Mouse (Mus musculus): Measurements from ENCODE around the gene Gng7. TPM values are rescaled to one million over a fixed set of nuclear protein-coding genes. Genes with fewer than 3 reads are reported as not detected.

Gng7 gene
- polyA plus RNA-seq, 1 experiment from 2014 or later: 1.2 TPM

- peaks cover 11% of the 10 kb centered on the region for H3K4me1 ChIP-seq (replicated peaks; ENCODE audit: control insufficient read depth, insufficient read depth, low read length)
- no peak for TF ChIP-seq CTCF (IDR thresholded peaks at IDR 0.05; ENCODE audit: low read depth)
- H3K9me3 ChIP-seq (ENCODE audit: control insufficient read depth): no peaks in the 10 kb centered on the region
- H3K27me3 ChIP-seq (replicated peaks; ENCODE audit: control insufficient read depth, insufficient read depth, low read length): no peaks in the 10 kb centered on the region
- H3K4me2 ChIP-seq (replicated peaks; ENCODE audit: low read depth): peak overlapping the region; percentile 35; the same call in 1 of the 2 replicates
- no peak overlapping the region for H3K9ac ChIP-seq (ENCODE audit: low read depth, low read length)
- peak overlapping the region; percentile 28; the same call in 1 of the 2 replicates for H3K27ac ChIP-seq (ENCODE audit: low read depth, low read length)
- WGBS: 85% methylated on average over 19 of the region's 19 CpGs
- no peak for ATAC-seq
- no peak overlapping the region for H3K4me3 ChIP-seq (ENCODE audit: low read depth, low read length)
- peaks cover 36% of the 10 kb centered on the region for H3K36me3 ChIP-seq (ENCODE audit: control insufficient read depth, insufficient read depth)
Measured at GRCm38 (mm10) chr10:80901409-80902272, 113.1 kb downstream of the Gng7 start.

- Histone ChIP-seq H3K9ac (ENCODE audit: low read depth, low read length) (peak within 1 kb of the TSS; percentile 65), H3K36me3 (ENCODE audit: control insufficient read depth, insufficient read depth) (peaks cover 30% of the 10 kb centered on the region), H3K4me3 (ENCODE audit: low read depth, low read length) (peak within 1 kb of the TSS; percentile 78), H3K4me1 (replicated peaks; ENCODE audit: control insufficient read depth, insufficient read depth, low read length) (peaks cover 11% of the 10 kb centered on the region), H3K9me3 (ENCODE audit: control insufficient read depth) (no peaks in the 10 kb centered on the region), H3K4me2 (replicated peaks; ENCODE audit: low read depth) (peak within 1 kb of the TSS; percentile 87), H3K27ac (ENCODE audit: low read depth, low read length) (peak within 1 kb of the TSS; percentile 55), H3K27me3 (replicated peaks; ENCODE audit: control insufficient read depth, insufficient read depth, low read length) (no peaks in the 10 kb centered on the region)
- TF ChIP-seq CTCF (IDR thresholded peaks at IDR 0.05; ENCODE audit: low read depth): no peak
- ATAC-seq: peak; percentile 96
- under 1% methylated on average over 72 of the region's 72 CpGs for WGBS
Measured at GRCm38 (mm10) chr10:80900318-80901247, 114.2 kb downstream of the Gng7 start, which contains the start of gene Timm13. Gene Timm13 (minus strand): TSS chr10:80900969.

- peak overlapping the region; percentile 8; the same call in 1 of the 2 replicates for H3K27ac ChIP-seq (ENCODE audit: low read depth, low read length)
- no peaks in the 10 kb centered on the region for H3K9me3 ChIP-seq (ENCODE audit: control insufficient read depth)
- H3K4me2 ChIP-seq (replicated peaks; ENCODE audit: low read depth): peak overlapping the region; percentile 87
- H3K36me3 ChIP-seq (ENCODE audit: control insufficient read depth, insufficient read depth): peaks cover 25% of the 10 kb centered on the region
- no peak; the same call in 1 of the 2 replicates for ATAC-seq
- no peaks in the 10 kb centered on the region for H3K27me3 ChIP-seq (replicated peaks; ENCODE audit: control insufficient read depth, insufficient read depth, low read length)
- H3K9ac ChIP-seq (ENCODE audit: low read depth, low read length): peak overlapping the region; percentile 65
- peaks cover 11% of the 10 kb centered on the region for H3K4me1 ChIP-seq (replicated peaks; ENCODE audit: control insufficient read depth, insufficient read depth, low read length)
- TF ChIP-seq CTCF (IDR thresholded peaks at IDR 0.05; ENCODE audit: low read depth): no peak
- 10% methylated on average over 25 of the region's 25 CpGs for WGBS
- H3K4me3 ChIP-seq (ENCODE audit: low read depth, low read length): peak overlapping the region; percentile 78
Measured at GRCm38 (mm10) chr10:80899591-80900317, 115.0 kb downstream of the Gng7 start.

- Histone ChIP-seq H3K9ac (ENCODE audit: low read depth, low read length) (no peak overlapping the region), H3K4me2 (replicated peaks; ENCODE audit: low read depth) (peak overlapping the region; percentile 87), H3K27ac (ENCODE audit: low read depth, low read length) (0 out of 2 replicates have a peak overlapping the region, but pooled peaks have one; percentile 8), H3K4me1 (replicated peaks; ENCODE audit: control insufficient read depth, insufficient read depth, low read length) (peaks cover 11% of the 10 kb centered on the region), H3K4me3 (ENCODE audit: low read depth, low read length) (no peak overlapping the region), H3K9me3 (ENCODE audit: control insufficient read depth) (no peaks in the 10 kb centered on the region), H3K27me3 (replicated peaks; ENCODE audit: control insufficient read depth, insufficient read depth, low read length) (no peaks in the 10 kb centered on the region), H3K36me3 (ENCODE audit: control insufficient read depth, insufficient read depth) (peaks cover 18% of the 10 kb centered on the region)
- ATAC-seq: no peak
- WGBS: 86% methylated on average over 8 of the region's 8 CpGs
- no peak for TF ChIP-seq CTCF (IDR thresholded peaks at IDR 0.05; ENCODE audit: low read depth)
Measured at GRCm38 (mm10) chr10:80899074-80899473, 115.7 kb downstream of the Gng7 start.

Other genes with a start within 250 kb of the Gng7 start
- 35.5 and 39.0 TPM in 2 replicates for gene Sf3a2, start 216.7 kb downstream of the Gng7 start, polyA plus RNA-seq (2015; fragmentation: Nextera tagmentation; extraction: Ambion mirVana)
- 60.9 and 61.8 TPM in 2 replicates for gene Plekhj1, start 216.3 kb downstream of the Gng7 start, polyA plus RNA-seq (2015; fragmentation: Nextera tagmentation; extraction: Ambion mirVana)
- not detected in 2 replicates for gene Amh, start 209.7 kb downstream of the Gng7 start, polyA plus RNA-seq (2015; fragmentation: Nextera tagmentation; extraction: Ambion mirVana)
- 0.35 and 0.42 TPM in 2 replicates for gene Jsrp1, start 201.4 kb downstream of the Gng7 start, polyA plus RNA-seq (2015; fragmentation: Nextera tagmentation; extraction: Ambion mirVana)
- gene Oaz1, start 188.3 kb downstream of the Gng7 start, polyA plus RNA-seq (2015; fragmentation: Nextera tagmentation; extraction: Ambion mirVana): 1,008 and 1,019 TPM in 2 replicates
- 0.04 TPM in 1 of 2 replicates, not detected in the other for gene Lingo3, start 170.9 kb downstream of the Gng7 start, polyA plus RNA-seq (2015; fragmentation: Nextera tagmentation; extraction: Ambion mirVana)
- 129 and 130 TPM in 2 replicates for gene Lsm7, start 159.7 kb downstream of the Gng7 start, polyA plus RNA-seq (2015; fragmentation: Nextera tagmentation; extraction: Ambion mirVana)
- 12.9 and 13.4 TPM in 2 replicates for gene Sppl2b, start 159.7 kb downstream of the Gng7 start, polyA plus RNA-seq (2015; fragmentation: Nextera tagmentation; extraction: Ambion mirVana)
- not detected in 2 replicates for gene Tmprss9, start 143.1 kb downstream of the Gng7 start, polyA plus RNA-seq (2015; fragmentation: Nextera tagmentation; extraction: Ambion mirVana)
- gene Timm13, start 114.0 kb downstream of the Gng7 start, polyA plus RNA-seq (2015; fragmentation: Nextera tagmentation; extraction: Ambion mirVana): 358 and 367 TPM in 2 replicates
- gene Lmnb2, start 96.7 kb downstream of the Gng7 start, polyA plus RNA-seq (2015; fragmentation: Nextera tagmentation; extraction: Ambion mirVana): 12.5 and 12.9 TPM in 2 replicates
- gene Gadd45b, start 84.9 kb downstream of the Gng7 start, polyA plus RNA-seq (2015; fragmentation: Nextera tagmentation; extraction: Ambion mirVana): 19.9 and 20.1 TPM in 2 replicates
- gene Diras1, start 10.7 kb upstream of the Gng7 start, polyA plus RNA-seq (2015; fragmentation: Nextera tagmentation; extraction: Ambion mirVana): 0.43 and 0.91 TPM in 2 replicates
- gene Slc39a3, start 22.5 kb upstream of the Gng7 start, polyA plus RNA-seq (2015; fragmentation: Nextera tagmentation; extraction: Ambion mirVana): 10.5 and 11.1 TPM in 2 replicates
- 119 and 124 TPM in 2 replicates for gene Sgta, start 45.2 kb upstream of the Gng7 start, polyA plus RNA-seq (2015; fragmentation: Nextera tagmentation; extraction: Ambion mirVana)
- 11.6 and 12.0 TPM in 2 replicates for gene Thop1, start 55.1 kb upstream of the Gng7 start, polyA plus RNA-seq (2015; fragmentation: Nextera tagmentation; extraction: Ambion mirVana)
- 385 and 396 TPM in 2 replicates for gene Creb3l3, start 83.9 kb upstream of the Gng7 start, polyA plus RNA-seq (2015; fragmentation: Nextera tagmentation; extraction: Ambion mirVana)
- gene Map2k2, start 91.0 kb upstream of the Gng7 start, polyA plus RNA-seq (2015; fragmentation: Nextera tagmentation; extraction: Ambion mirVana): 258 and 259 TPM in 2 replicates
- 54.1 and 67.6 TPM in 2 replicates for gene Zbtb7a, start 120.3 kb upstream of the Gng7 start, polyA plus RNA-seq (2015; fragmentation: Nextera tagmentation; extraction: Ambion mirVana)
- 32.8 and 36.5 TPM in 2 replicates for gene Pias4, start 153.0 kb upstream of the Gng7 start, polyA plus RNA-seq (2015; fragmentation: Nextera tagmentation; extraction: Ambion mirVana)
- 286 and 316 TPM in 2 replicates for gene Eef2, start 161.7 kb upstream of the Gng7 start, polyA plus RNA-seq (2015; fragmentation: Nextera tagmentation; extraction: Ambion mirVana)
- gene Dapk3, start 168.1 kb upstream of the Gng7 start, polyA plus RNA-seq (2015; fragmentation: Nextera tagmentation; extraction: Ambion mirVana): 50.5 and 53.4 TPM in 2 replicates
- gene 4930442H23Rik, start 168.9 kb upstream of the Gng7 start, polyA plus RNA-seq (2015; fragmentation: Nextera tagmentation; extraction: Ambion mirVana): 0.12 TPM in 2 replicates
- gene Nmrk2, start 187.1 kb upstream of the Gng7 start, polyA plus RNA-seq (2015; fragmentation: Nextera tagmentation; extraction: Ambion mirVana): 0.08 and 0.10 TPM in 2 replicates
- gene Atcay, start 215.9 kb upstream of the Gng7 start, polyA plus RNA-seq (2015; fragmentation: Nextera tagmentation; extraction: Ambion mirVana): 0.90 and 1.1 TPM in 2 replicates
- 3.2 and 3.4 TPM in 2 replicates for gene Zfr2, start 218.2 kb upstream of the Gng7 start, polyA plus RNA-seq (2015; fragmentation: Nextera tagmentation; extraction: Ambion mirVana)
- 0.66 and 1.2 TPM in 2 replicates for gene Matk, start 238.0 kb upstream of the Gng7 start, polyA plus RNA-seq (2015; fragmentation: Nextera tagmentation; extraction: Ambion mirVana)